Mouse (Mus musculus) c-Kit-negative CD71-positive TER-119-positive erythroid progenitor cells, embryonic 14.5 days (primary cell): ENCODE measurements at regions not wholly inside any gene's neighbourhood (a gene's known extent, or its start where the extent isn't known, plus 50 kb on each side); places are given as distances from the start of the nearest gene placed in this dataset.
"Not testable (repeated sequence)": the region's sequence is repeated elsewhere in the genome, so short reads cannot be mapped to it uniquely, and the experiment has no call there.

Source experiments
- DNase-seq: peaks from one replicate; pipeline ENCODE4 v3.0.0-alpha.2; 2013; ENCODE audit warnings: low read depth, low spot score

- DNase-seq = no peak
Measured at GRCm38 (mm10) chr3:57963965-57964364, 116.1 kb upstream of the Pfn2 start.

- not testable (repeated sequence) for DNase-seq
Measured at GRCm38 (mm10) chr3:57970614-57971013, 122.7 kb upstream of the Pfn2 start.

- no peak for DNase-seq
Measured at GRCm38 (mm10) chr3:57972469-57973245, 124.8 kb upstream of the Pfn2 start.

DNA sequence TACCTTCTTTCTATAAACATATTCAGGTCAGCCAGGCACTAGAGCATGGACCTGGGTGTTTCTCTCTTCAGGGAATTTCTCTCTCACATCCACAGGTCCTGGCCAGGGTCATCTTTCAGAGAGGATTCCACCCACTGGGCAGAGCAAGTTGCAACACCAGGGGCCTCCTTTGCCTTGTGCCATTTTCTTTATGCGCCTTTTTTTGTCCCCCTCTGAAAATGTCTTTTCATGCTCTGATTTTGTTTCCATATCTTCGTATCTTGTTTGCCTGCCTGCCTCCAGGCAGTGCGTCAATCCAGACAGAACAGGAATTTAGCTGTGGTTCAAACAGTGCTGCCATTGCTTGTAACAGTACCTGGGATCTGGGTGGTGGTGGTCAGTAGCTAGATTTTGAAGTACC lies 125.7 kb upstream of the Pfn2 start:
- DNase-seq = no peak

DNA sequence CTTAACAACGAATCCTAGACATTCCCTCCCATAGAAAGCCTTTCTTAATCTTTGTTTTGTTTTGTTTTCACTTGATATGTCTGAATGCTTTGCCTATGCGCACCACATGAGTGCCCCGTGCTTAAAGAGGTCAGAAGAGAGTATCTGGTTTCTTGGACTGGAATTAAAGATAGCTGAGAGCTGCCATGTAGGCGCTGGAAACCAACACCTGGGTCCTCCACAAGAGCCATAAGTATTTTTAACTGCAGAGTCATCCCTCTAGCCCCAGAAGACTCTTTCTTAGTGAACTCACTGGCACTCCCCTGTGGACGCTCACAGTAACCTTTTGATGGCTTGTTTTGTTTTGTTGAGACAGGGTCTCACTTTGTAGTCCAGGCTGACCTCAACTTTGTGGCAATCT lies 127.5 kb upstream of the Pfn2 start:
- no peak for DNase-seq

- DNase-seq = no peak
Measured at GRCm38 (mm10) chr3:57976640-57977229, 128.9 kb upstream of the Pfn2 start.

GRCm38 (mm10) chr3:57988175-57988574 lies 140.3 kb upstream of the Pfn2 start:
- DNase-seq = no peak

GRCm38 (mm10) chr3:57990738-57991137 lies 142.9 kb upstream of the Pfn2 start:
- no peak for DNase-seq

- DNase-seq = no peak
Measured at GRCm38 (mm10) chr3:57998121-57999102, 150.5 kb upstream of the Pfn2 start.

DNA sequence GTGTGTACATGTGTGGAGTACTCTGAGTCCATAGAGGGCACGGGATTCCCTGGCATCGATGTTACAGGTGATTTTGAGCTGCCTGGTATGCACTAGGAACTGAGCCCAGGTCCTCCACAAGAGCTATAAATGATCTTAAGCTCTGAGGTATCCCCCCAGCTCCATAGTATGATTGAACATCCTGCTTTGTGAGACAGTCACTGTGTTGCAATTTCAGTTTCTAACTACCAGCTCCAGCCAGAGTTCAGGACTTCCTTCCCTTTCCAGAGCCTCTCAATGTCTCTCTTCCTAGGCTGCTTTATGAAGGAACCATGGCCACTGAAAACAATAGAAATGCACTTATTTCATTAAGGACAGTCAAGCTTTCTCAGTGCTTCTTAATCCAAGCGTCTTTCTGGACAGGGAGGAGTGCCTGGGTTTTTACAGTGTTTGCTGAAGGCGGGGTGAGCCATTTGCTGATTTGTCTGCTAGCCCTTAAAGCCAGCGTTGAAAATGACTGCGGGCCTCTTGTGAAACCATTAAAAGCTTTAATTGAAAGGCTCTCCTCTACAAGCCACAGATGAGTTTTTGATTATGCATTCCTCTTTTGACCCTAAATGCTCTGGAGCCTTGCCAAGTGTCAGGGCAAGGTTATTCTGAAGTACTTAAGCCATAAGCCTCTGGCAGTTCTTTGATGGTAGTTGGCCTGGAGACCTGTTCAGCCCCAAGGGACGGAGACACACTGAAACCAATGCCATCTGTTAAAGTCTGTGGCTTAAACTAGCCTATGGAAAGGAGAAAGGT lies 155.1 kb upstream of the Pfn2 start:
- DNase-seq = no peak

GRCm38 (mm10) chr3:58024750-58025392 lies 177.0 kb upstream of the Pfn2 start:
- DNase-seq = no peak

- no peak for DNase-seq
Measured at GRCm38 (mm10) chr3:58049618-58050017, 201.7 kb upstream of the Pfn2 start.

DNA sequence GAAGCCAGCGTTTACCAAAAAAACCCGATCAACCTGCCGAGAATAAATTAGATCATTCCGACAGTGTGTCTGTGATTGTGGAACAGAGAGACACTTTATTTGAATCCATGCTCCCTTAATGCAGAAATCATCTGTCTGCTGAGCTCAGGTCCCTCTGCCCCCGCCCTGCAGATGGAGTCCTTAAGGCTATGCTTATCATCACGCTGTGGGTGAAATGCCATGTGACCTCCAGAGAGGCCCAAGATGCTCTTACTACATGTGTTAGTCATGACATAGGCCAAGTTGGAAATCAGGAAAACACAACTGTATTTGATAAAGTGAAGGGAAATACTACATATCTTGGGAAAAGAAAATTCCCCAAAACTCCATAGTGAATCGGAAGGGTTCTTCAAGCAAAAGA lies 206.8 kb upstream of the Pfn2 start:
- DNase-seq = no peak

GRCm38 (mm10) chr3:58055181-58055580 lies 207.3 kb upstream of the Pfn2 start:
- no peak for DNase-seq

GRCm38 (mm10) chr3:58056191-58057063 lies 208.5 kb upstream of the Pfn2 start:
- DNase-seq = peak; percentile 64

- DNase-seq = no peak
Measured at GRCm38 (mm10) chr3:58057064-58057396, 209.2 kb upstream of the Pfn2 start.

DNA sequence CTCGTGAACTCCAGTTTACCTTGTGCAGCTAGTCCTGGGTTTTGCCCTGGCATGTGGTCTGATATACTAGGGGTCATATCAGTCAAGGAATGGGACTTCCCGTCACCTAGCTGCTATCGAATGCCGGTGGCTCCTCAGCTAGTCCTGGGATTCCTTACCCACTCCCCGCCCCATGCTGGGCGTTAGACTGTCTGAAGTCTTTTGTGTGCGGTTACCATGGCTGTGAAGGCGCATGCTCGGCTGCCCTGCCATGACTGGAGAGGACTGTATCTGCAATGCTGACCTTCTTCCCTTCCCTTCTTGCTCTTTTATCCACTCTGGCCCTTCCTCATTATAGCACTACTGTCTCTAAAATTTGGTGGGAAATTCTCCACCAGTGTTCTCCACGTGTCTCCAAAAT lies 210.3 kb upstream of the Pfn2 start:
- no peak for DNase-seq

GRCm38 (mm10) chr3:58063852-58064549 lies 216.1 kb upstream of the Pfn2 start:
- no peak for DNase-seq

DNA sequence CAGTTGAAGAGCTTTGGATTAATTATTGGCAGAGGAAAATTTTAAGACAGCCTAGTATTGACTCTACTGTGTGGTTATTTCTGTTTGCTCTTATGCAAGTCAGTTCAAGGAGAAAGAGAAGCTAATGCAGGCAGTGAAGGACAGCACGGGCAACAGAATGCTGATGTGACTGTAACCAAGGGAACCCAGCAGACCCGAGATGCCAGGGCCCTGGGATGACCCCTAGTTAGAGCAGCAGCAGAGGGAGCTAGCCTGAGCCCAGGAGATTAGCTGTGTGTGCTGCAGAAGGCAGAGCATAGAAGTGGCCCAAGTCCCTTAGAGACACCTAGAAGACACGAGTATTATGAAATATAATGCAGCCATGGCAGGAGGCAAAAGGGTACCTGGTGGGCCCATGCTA lies 223.7 kb upstream of the Pfn2 start:
- DNase-seq = no peak
